Mouse (Mus musculus): Measurements from ENCODE around the gene Vps4a. TPM values are rescaled to one million over a fixed set of nuclear protein-coding genes. Genes with fewer than 3 reads are reported as not detected.

The Vps4a gene
- total RNA-seq, 1 experiment = 24.1 TPM

- peaks cover 34% of the 10 kb centered on the region for H3K36me3 ChIP-seq (ENCODE audit: control insufficient read depth, insufficient read depth, low read length, poor library complexity, severe bottlenecking)
- H3K27ac ChIP-seq (ENCODE audit: insufficient read depth, low read depth, low read length, poor library complexity, severe bottlenecking) = no peak overlapping the region
- no peak overlapping the region for H3K9ac ChIP-seq (ENCODE audit: insufficient read depth, low read depth, low read length, poor library complexity, severe bottlenecking)
- peaks cover 6 to 14% of the 10 kb centered on the region in 2 experiments for H3K4me1 ChIP-seq (ENCODE audit: control insufficient read depth in 2 of 2, insufficient read depth in 2 of 2, low read length in 2 of 2, poor library complexity in 1 of 2)
- H3K4me3 ChIP-seq (ENCODE audit: insufficient read depth in 1 of 2, low read depth in 1 of 2, low read length in 2 of 2, poor library complexity in 1 of 2, severe bottlenecking in 1 of 2) = no peak overlapping the region
- TF ChIP-seq HCFC1 (IDR thresholded peaks at IDR 0.05; ENCODE audit: borderline replicate concordance, insufficient read depth, low read length) = no peak
- TF ChIP-seq ZC3H11A (IDR thresholded peaks at IDR 0.05; ENCODE audit: borderline replicate concordance, low read depth, low read length) = no peak
- no peak for TF ChIP-seq MAFK (IDR thresholded peaks at IDR 0.05; ENCODE audit: insufficient read depth, low read depth, low read length)
- no peak for TF ChIP-seq ZNF384 (IDR thresholded peaks at IDR 0.05; ENCODE audit: low read depth, low read length)
- no peak for TF ChIP-seq CHD2 (IDR thresholded peaks at IDR 0.05; ENCODE audit: low read depth, low read length)
- H3K9me3 ChIP-seq (ENCODE audit: control insufficient read depth, insufficient read depth, low read depth, low read length) = no peaks in the 10 kb centered on the region
- in situ Hi-C loops (cut with MboI; ENCODE audit: low sequenced_read_pairs in 2 of 2, unreplicated experiment in 2 of 2) = no loop called here
- no peak for DNase-seq (ENCODE audit: low read depth, low spot score)
Measured at GRCm38 (mm10) chr8:107076239-107076888, 45.3 kb downstream of the Vps4a start.

GRCm38 (mm10) chr8:107085358-107085757 lies 54.3 kb downstream of the Vps4a start:
- H3K9ac ChIP-seq (ENCODE audit: insufficient read depth, low read depth, low read length, poor library complexity, severe bottlenecking) = peak overlapping the region; percentile 50; the same call in 1 of the 2 replicates
- no peaks in the 10 kb centered on the region for H3K9me3 ChIP-seq (ENCODE audit: control insufficient read depth, insufficient read depth, low read depth, low read length)
- H3K4me1 ChIP-seq (ENCODE audit: control insufficient read depth in 2 of 2, insufficient read depth in 2 of 2, low read length in 2 of 2, poor library complexity in 1 of 2) = peaks cover 0 to 4% of the 10 kb centered on the region in 2 experiments; a peak in 1 of 4 replicates
- peak overlapping the region in 1 of 2 experiments; percentile 45; a peak in 2 of 4 replicates for H3K4me3 ChIP-seq (ENCODE audit: insufficient read depth in 1 of 2, low read depth in 1 of 2, low read length in 2 of 2, poor library complexity in 1 of 2, severe bottlenecking in 1 of 2)
- DNase-seq (ENCODE audit: low read depth, low spot score) = no peak
- in situ Hi-C loops (cut with MboI; ENCODE audit: low sequenced_read_pairs in 2 of 2, unreplicated experiment in 2 of 2) = no loop called here
- TF ChIP-seq CHD2 (IDR thresholded peaks at IDR 0.05; ENCODE audit: low read depth, low read length) (no peak), HCFC1 (IDR thresholded peaks at IDR 0.05; ENCODE audit: borderline replicate concordance, insufficient read depth, low read length) (0 out of 2 replicates have a peak, but pooled peaks have one; percentile 37), MAFK (IDR thresholded peaks at IDR 0.05; ENCODE audit: insufficient read depth, low read depth, low read length) (no peak), ZNF384 (IDR thresholded peaks at IDR 0.05; ENCODE audit: low read depth, low read length) (no peak), ZC3H11A (IDR thresholded peaks at IDR 0.05; ENCODE audit: borderline replicate concordance, low read depth, low read length) (peak; percentile 32; the same call in 1 of the 2 replicates)
- no peak overlapping the region for H3K27ac ChIP-seq (ENCODE audit: insufficient read depth, low read depth, low read length, poor library complexity, severe bottlenecking)
- H3K36me3 ChIP-seq (ENCODE audit: control insufficient read depth, insufficient read depth, low read length, poor library complexity, severe bottlenecking) = peaks cover 24% of the 10 kb centered on the region

- Histone ChIP-seq H3K4me1 (ENCODE audit: control insufficient read depth in 2 of 2, insufficient read depth in 2 of 2, low read length in 2 of 2, poor library complexity in 1 of 2) (peaks cover 0 to 4% of the 10 kb centered on the region in 2 experiments; a peak in 1 of 4 replicates), H3K9me3 (ENCODE audit: control insufficient read depth, insufficient read depth, low read depth, low read length) (no peaks in the 10 kb centered on the region), H3K4me3 (ENCODE audit: insufficient read depth in 1 of 2, low read depth in 1 of 2, low read length in 2 of 2, poor library complexity in 1 of 2, severe bottlenecking in 1 of 2) (no peak overlapping the region), H3K27ac (ENCODE audit: insufficient read depth, low read depth, low read length, poor library complexity, severe bottlenecking) (no peak overlapping the region), H3K9ac (ENCODE audit: insufficient read depth, low read depth, low read length, poor library complexity, severe bottlenecking) (no peak overlapping the region), H3K36me3 (ENCODE audit: control insufficient read depth, insufficient read depth, low read length, poor library complexity, severe bottlenecking) (peaks cover 23% of the 10 kb centered on the region)
- no peak for DNase-seq (ENCODE audit: low read depth, low spot score)
- in situ Hi-C loops (cut with MboI; ENCODE audit: low sequenced_read_pairs in 2 of 2, unreplicated experiment in 2 of 2) = no loop called here
- TF ChIP-seq ZNF384 (IDR thresholded peaks at IDR 0.05; ENCODE audit: low read depth, low read length) = no peak
- TF ChIP-seq MAFK (IDR thresholded peaks at IDR 0.05; ENCODE audit: insufficient read depth, low read depth, low read length) = no peak
- no peak for TF ChIP-seq CHD2 (IDR thresholded peaks at IDR 0.05; ENCODE audit: low read depth, low read length)
- no peak for TF ChIP-seq ZC3H11A (IDR thresholded peaks at IDR 0.05; ENCODE audit: borderline replicate concordance, low read depth, low read length)
- no peak for TF ChIP-seq HCFC1 (IDR thresholded peaks at IDR 0.05; ENCODE audit: borderline replicate concordance, insufficient read depth, low read length)
Measured at GRCm38 (mm10) chr8:107086018-107086417, 55.0 kb downstream of the Vps4a start.

GRCm38 (mm10) chr8:107088526-107089063 lies 57.6 kb downstream of the Vps4a start:
- TF ChIP-seq ZC3H11A (IDR thresholded peaks at IDR 0.05; ENCODE audit: borderline replicate concordance, low read depth, low read length) (no peak), HCFC1 (IDR thresholded peaks at IDR 0.05; ENCODE audit: borderline replicate concordance, insufficient read depth, low read length) (no peak), MAFK (IDR thresholded peaks at IDR 0.05; ENCODE audit: insufficient read depth, low read depth, low read length) (no peak), CHD2 (IDR thresholded peaks at IDR 0.05; ENCODE audit: low read depth, low read length) (no peak), ZNF384 (IDR thresholded peaks at IDR 0.05; ENCODE audit: low read depth, low read length) (no peak)
- Histone ChIP-seq H3K4me3 (ENCODE audit: insufficient read depth in 1 of 2, low read depth in 1 of 2, low read length in 2 of 2, poor library complexity in 1 of 2, severe bottlenecking in 1 of 2) (no peak overlapping the region), H3K4me1 (ENCODE audit: control insufficient read depth in 2 of 2, insufficient read depth in 2 of 2, low read length in 2 of 2, poor library complexity in 1 of 2) (peaks cover 0 to 4% of the 10 kb centered on the region in 2 experiments; a peak in 1 of 4 replicates), H3K27ac (ENCODE audit: insufficient read depth, low read depth, low read length, poor library complexity, severe bottlenecking) (no peak overlapping the region), H3K36me3 (ENCODE audit: control insufficient read depth, insufficient read depth, low read length, poor library complexity, severe bottlenecking) (peaks cover 21% of the 10 kb centered on the region; the same call in 1 of the 2 replicates), H3K9ac (ENCODE audit: insufficient read depth, low read depth, low read length, poor library complexity, severe bottlenecking) (no peak overlapping the region), H3K9me3 (ENCODE audit: control insufficient read depth, insufficient read depth, low read depth, low read length) (no peaks in the 10 kb centered on the region)
- DNase-seq (ENCODE audit: low read depth, low spot score) = no peak
- in situ Hi-C loops (cut with MboI; ENCODE audit: low sequenced_read_pairs in 2 of 2, unreplicated experiment in 2 of 2) = no loop called here
